Mouse (Mus musculus): ENCODE measurements around the gene Syt13.

- TF ChIP-seq CTCF (IDR thresholded peaks at IDR 0.05; ENCODE audit: low read depth, low read length): no peak
- TF ChIP-seq POLR2AphosphoS5 (IDR thresholded peaks at IDR 0.05; ENCODE audit: insufficient replicate concordance, low read depth, low read length): no peak
- TF ChIP-seq GATA1 (IDR thresholded peaks at IDR 0.05; ENCODE audit: borderline replicate concordance, low read length): no peak
Measured at GRCm38 (mm10) chr2:92886862-92887261, 28.0 kb upstream of the Syt13 start.
